Mouse (Mus musculus) lung, embryonic 14.5 days (tissue): ENCODE measurements at regions not wholly inside any gene's neighbourhood (a gene's known extent, or its start where the extent isn't known, plus 50 kb on each side); places are given as distances from the start of the nearest gene placed in this dataset.

Experiments
- ATAC-seq: fragments of 200-750 bp; cut with Nextera tagmentation; 2 replicates; pipeline ENCODE4 v1.8.0; 2017; ENCODE audit warnings: mild to moderate bottlenecking, moderate TSS enrichment, moderate library complexity; ENCODE audit not compliant: insufficient read depth
- DNase-seq: peaks from one replicate; pipeline ENCODE4 v3.0.0-alpha.2; 2015
- H3K27ac ChIP-seq: fragments of 300-500 bp; sonication (generic); 2 replicates; pipeline ENCODE4 v1.5.1; 2014; ENCODE audit warnings: low read depth, mild to moderate bottlenecking, moderate library complexity
- H3K27me3 ChIP-seq: fragments of 300-500 bp; sonication (generic); 2 replicates; pipeline ENCODE4 v1.6.1; 2014; ENCODE audit warnings: low read length, control low read depth; ENCODE audit not compliant: insufficient read depth
- H3K36me3 ChIP-seq: fragments of 300-500 bp; sonication (generic); 2 replicates; pipeline ENCODE4 v1.6.1; 2014; ENCODE audit warnings: control low read depth; ENCODE audit not compliant: insufficient read depth
- H3K4me1 ChIP-seq: fragments of 300-500 bp; sonication (generic); 2 replicates; pipeline ENCODE4 v1.6.1; 2014; ENCODE audit warnings: antibody characterized with exemption, control low read depth; ENCODE audit not compliant: insufficient read depth
- H3K4me2 ChIP-seq: fragments of 300-500 bp; sonication (generic); 2 replicates; pipeline ENCODE4 v1.6.1; 2014; ENCODE audit warnings: mild to moderate bottlenecking
- H3K4me3 ChIP-seq: fragments of 300-500 bp; sonication (generic); 2 replicates; pipeline ENCODE4 v1.5.1; 2014; ENCODE audit warnings: low read depth, low read length
- H3K9ac ChIP-seq: fragments of 300-500 bp; sonication (generic); 2 replicates; pipeline ENCODE4 v1.6.1; 2014
- H3K9me3 ChIP-seq: fragments of 300-500 bp; sonication (generic); 2 replicates; pipeline ENCODE4 v1.6.1; 2016; ENCODE audit warnings: low read depth, low read length, control low read depth
- CTCF ChIP-seq: IDR thresholded peaks from 2 replicates; pipeline ENCODE4 v1.5.1; 2016; ENCODE audit warnings: antibody characterized with exemption, low read depth
- WGBS: fragments of 180-500 bp; shearing (Covaris S2); extraction: QIAGEN DNeasy Blood & Tissue Kit; methylation state at CpG from one replicate; pipeline ENCODE4 v1.1.7; 2014; 5-methylcytosine and 5-hydroxymethylcytosine counted together

GRCm38 (mm10) chr1:61273843-61274242 is 296.1 kb downstream of the Icos start:
- WGBS, result 67% methylated on average over 4 of the region's 4 CpGs
- Histone ChIP-seq H3K27me3 (no peaks in the 10 kb centered on the region), H3K9me3 (no peaks in the 10 kb centered on the region), H3K27ac (no peak overlapping the region), H3K4me3 (no peak overlapping the region), H3K36me3 (no peaks in the 10 kb centered on the region), H3K4me2 (no peak overlapping the region), H3K9ac (no peak overlapping the region), H3K4me1 (no peaks in the 10 kb centered on the region)
- TF ChIP-seq CTCF, result no peak
- DNase-seq (peak; percentile 17), ATAC-seq (no peak)

- H3K27me3 ChIP-seq, result no peaks in the 10 kb centered on the region
- no peak overlapping the region for H3K4me3 ChIP-seq
- H3K36me3 ChIP-seq, result no peaks in the 10 kb centered on the region
- H3K9me3 ChIP-seq, result no peaks in the 10 kb centered on the region
- no peak overlapping the region for H3K9ac ChIP-seq
- DNase-seq, result peak; percentile 15
- no peaks in the 10 kb centered on the region for H3K4me1 ChIP-seq
- no peak overlapping the region for H3K27ac ChIP-seq
- ATAC-seq, result no peak
- WGBS, result 54% methylated on average over 1 of the region's 1 CpGs
- no peak overlapping the region for H3K4me2 ChIP-seq
- no peak for TF ChIP-seq CTCF
Measured at GRCm38 (mm10) chr1:61274244-61274643, 296.5 kb downstream of the Icos start.

- no peak for DNase-seq
- Histone ChIP-seq H3K4me1 (no peaks in the 10 kb centered on the region), H3K4me2 (no peak overlapping the region), H3K27ac (no peak overlapping the region), H3K9me3 (no peaks in the 10 kb centered on the region), H3K4me3 (no peak overlapping the region), H3K27me3 (no peaks in the 10 kb centered on the region), H3K9ac (no peak overlapping the region), H3K36me3 (no peaks in the 10 kb centered on the region)
- no peak for ATAC-seq
- no peak for TF ChIP-seq CTCF
- whole genome bisulfite sequencing, result 59% methylated on average over 4 of the region's 4 CpGs
Measured at GRCm38 (mm10) chr1:61277170-61277710, 299.5 kb downstream of the Icos start.

- H3K9me3 ChIP-seq, result no peaks in the 10 kb centered on the region
- H3K27ac ChIP-seq, result no peak overlapping the region
- no peaks in the 10 kb centered on the region for H3K4me1 ChIP-seq
- H3K27me3 ChIP-seq, result no peaks in the 10 kb centered on the region
- no peaks in the 10 kb centered on the region for H3K36me3 ChIP-seq
- H3K4me3 ChIP-seq, result no peak overlapping the region
- WGBS, result 72% methylated on average over 3 of the region's 3 CpGs
- no peak for TF ChIP-seq CTCF
- H3K9ac ChIP-seq, result no peak overlapping the region
- ATAC-seq, result no peak
- DNase-seq, result no peak
- H3K4me2 ChIP-seq, result no peak overlapping the region
Measured at GRCm38 (mm10) chr1:61288185-61288584, 310.5 kb downstream of the Icos start.

- no peak overlapping the region for H3K4me3 ChIP-seq
- TF ChIP-seq CTCF, result no peak
- H3K27ac ChIP-seq, result no peak overlapping the region
- no peaks in the 10 kb centered on the region for H3K27me3 ChIP-seq
- no peak for ATAC-seq
- H3K4me1 ChIP-seq, result no peaks in the 10 kb centered on the region
- no peak overlapping the region for H3K9ac ChIP-seq
- no peaks in the 10 kb centered on the region for H3K9me3 ChIP-seq
- no peaks in the 10 kb centered on the region for H3K36me3 ChIP-seq
- no peak overlapping the region for H3K4me2 ChIP-seq
- DNase-seq, result no peak
- 85% methylated on average over 6 of the region's 6 CpGs for WGBS
Measured at GRCm38 (mm10) chr1:61288946-61289345, 311.2 kb downstream of the Icos start.

- Histone ChIP-seq H3K4me1 (no peaks in the 10 kb centered on the region), H3K4me2 (no peak overlapping the region), H3K27me3 (no peaks in the 10 kb centered on the region), H3K9me3 (no peaks in the 10 kb centered on the region), H3K36me3 (no peaks in the 10 kb centered on the region), H3K4me3 (no peak overlapping the region), H3K9ac (no peak overlapping the region), H3K27ac (no peak overlapping the region)
- TF ChIP-seq CTCF, result no peak
- DNase-seq (no peak), ATAC-seq (no peak)
- 48% methylated on average over 4 of the region's 4 CpGs for WGBS
Measured at GRCm38 (mm10) chr1:61289552-61289951, 311.8 kb downstream of the Icos start.

- no peak for DNase-seq
Measured at GRCm38 (mm10) chr1:61293106-61293505, 315.4 kb downstream of the Icos start.

GRCm38 (mm10) chr1:61295219-61295618 is 317.5 kb downstream of the Icos start:
- Histone ChIP-seq H3K4me1 (0 out of 2 replicates have a peak, but pooled peaks cover under 1% of the 10 kb centered on the region), H3K36me3 (no peaks in the 10 kb centered on the region), H3K9ac (no peak overlapping the region), H3K27me3 (no peaks in the 10 kb centered on the region), H3K9me3 (no peaks in the 10 kb centered on the region), H3K27ac (no peak overlapping the region), H3K4me3 (no peak overlapping the region), H3K4me2 (no peak overlapping the region)
- TF ChIP-seq CTCF, result no peak
- WGBS, result 57% methylated on average over 3 of the region's 3 CpGs
- no peak for DNase-seq
- no peak for ATAC-seq

More at GRCm38 (mm10) chr1:61293106-61293505, 315.4 kb downstream of the Icos start:
- no peak overlapping the region for H3K9ac ChIP-seq
- no peak for TF ChIP-seq CTCF
- no peaks in the 10 kb centered on the region for H3K36me3 ChIP-seq
- ATAC-seq, result no peak
- H3K9me3 ChIP-seq, result no peaks in the 10 kb centered on the region
- no peak overlapping the region for H3K4me3 ChIP-seq
- WGBS, result 38% methylated on average over 5 of the region's 5 CpGs
- H3K4me1 ChIP-seq, result no peaks in the 10 kb centered on the region
- H3K27ac ChIP-seq, result no peak overlapping the region
- no peak overlapping the region for H3K4me2 ChIP-seq
- H3K27me3 ChIP-seq, result no peaks in the 10 kb centered on the region
